Mouse (Mus musculus): ENCODE measurements around the gene Hdac7.

DNA sequence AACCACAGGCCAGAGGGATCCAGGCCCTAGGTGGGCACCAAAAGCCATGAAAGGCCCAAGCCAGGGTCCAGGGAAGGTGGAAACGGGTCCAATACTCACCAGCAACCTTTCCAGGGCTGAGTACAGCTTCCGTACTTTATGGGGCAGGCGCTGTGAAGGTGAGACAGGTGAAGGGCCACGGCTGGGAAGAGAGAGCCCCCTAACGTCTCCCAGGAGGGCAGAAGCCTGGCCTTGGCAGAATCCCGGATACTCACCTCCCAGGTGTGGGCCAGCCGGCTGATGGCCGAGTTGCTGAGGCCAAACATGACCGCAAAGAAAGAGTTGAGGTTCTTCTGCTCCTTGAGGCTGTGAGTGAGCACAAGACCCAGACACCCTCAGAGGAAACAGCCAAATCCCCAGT is 94.9 kb downstream of the Hdac7 start:
- TF ChIP-seq CTCF (IDR thresholded peaks at IDR 0.05; ENCODE audit: insufficient read depth, low read depth, low read length) (no peak), POLR2A (IDR thresholded peaks at IDR 0.05; ENCODE audit: insufficient read depth, low read depth, low read length) (no peak)

Measured in olfactory bulb, adult 2 months (tissue).